Mouse (Mus musculus) E14TG2a.4 (cell line): ENCODE data around the gene Prim1.

ENCODE experiments used
- CTCF ChIP-seq: conservative IDR thresholded peaks from 2 replicates; pipeline ENCODE4 v1.5.1; 2014; ENCODE audit warnings: low read length
- NANOG ChIP-seq: IDR thresholded peaks from 2 replicates; pipeline ENCODE4 v1.6.1; 2014; ENCODE audit warnings: borderline replicate concordance, low read length, mixed read lengths

DNA sequence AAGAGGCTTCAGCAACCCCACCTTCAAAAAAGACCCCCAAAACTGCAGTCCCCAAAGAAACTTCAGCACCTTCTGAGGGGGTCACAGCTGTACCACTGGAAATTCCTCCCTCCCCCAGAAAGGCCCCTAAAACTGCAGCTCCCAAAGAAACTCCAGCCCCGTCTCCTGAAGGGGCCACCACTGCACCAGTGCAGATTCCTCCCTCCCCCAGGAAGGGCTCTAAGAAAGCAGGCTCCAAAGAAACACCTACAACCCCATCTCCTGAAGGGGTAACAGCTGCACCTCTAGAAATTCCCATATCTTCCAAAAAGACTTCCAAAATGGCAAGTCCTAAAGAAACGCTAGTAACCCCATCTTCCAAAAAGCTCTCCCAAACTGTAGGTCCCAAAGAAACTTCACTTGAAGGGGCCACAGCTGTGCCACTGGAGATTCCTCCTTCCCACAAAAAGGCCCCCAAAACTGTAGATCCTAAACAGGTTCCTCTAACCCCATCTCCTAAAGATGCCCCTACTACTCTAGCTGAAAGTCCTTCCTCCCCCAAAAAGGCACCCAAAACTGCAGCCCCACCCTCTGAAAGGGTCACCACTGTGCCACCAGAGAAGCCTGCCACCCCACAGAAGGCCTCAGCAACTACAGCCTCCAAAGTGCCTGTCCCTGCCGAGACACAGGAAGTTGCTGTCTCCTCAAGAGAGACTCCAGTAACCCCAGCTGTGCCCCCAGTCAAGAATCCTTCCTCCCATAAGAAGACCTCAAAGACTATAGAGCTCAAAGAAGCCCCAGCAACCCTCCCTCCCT lies 28.3 kb downstream of the Prim1 start:
- TF ChIP-seq CTCF (no peak), NANOG (no peak)
